Mouse (Mus musculus): ENCODE measurements around the gene Scgb1c1.

The Scgb1c1 gene

GRCm38 (mm10) chr7:140855181-140855580, 9.8 kb downstream of the Scgb1c1 start:
- ChIA-PET POLR2A (interaction anchor here in 3 of 4 experiments (1.0 to 5.9 kb wide), 19 partner anchors 8 to 740 kb away, joined by 3 to 33 read pairs (median 5); partner anchors contain the start of genes Odf3 (in 2 of the 3), Psmd13 (in 1 of the 3), Scgb1c1 (in 1 of the 3) and Sirt3 (in 1 of the 3)), CTCF (interaction anchor here in 1 of 4 experiments (0.5 to 2.1 kb wide), 4 partner anchors 9 to 540 kb away, joined by 3 to 9 read pairs (median 6); partner anchors contain the start of gene Scgb1c1)

- ChIA-PET POLR2A (interaction anchor here in 3 of 4 experiments (0.6 to 6.8 kb wide), 62 partner anchors 8 to 741 kb away, joined by 3 to 50 read pairs (median 4); partner anchors contain the start of genes Odf3 (in 3 of the 3), Psmd13 (in 3 of the 3), Sirt3 (in 3 of the 3) and Mtg1 (in 2 of the 3)), CTCF (interaction anchor here in 3 of 4 experiments (0.5 to 2.1 kb wide), 5 partner anchors 11 to 320 kb away, joined by 3 to 9 read pairs (median 5); partner anchors contain the start of gene Scgb1c1 (in 1 of the 3))
Observed at GRCm38 (mm10) chr7:140855860-140856784, 10.8 kb downstream of the Scgb1c1 start, which contains the start of gene Gm45785. Gm45785 (minus strand) TSS chr7:140856331.

- ChIA-PET CTCF (interaction anchor here in 3 of 4 experiments (0.6 to 2.1 kb wide), 8 partner anchors 12 to 319 kb away, joined by 3 to 9 read pairs (median 4); partner anchors contain the start of gene Scgb1c1 (in 1 of the 3)), POLR2A (interaction anchor here in 3 of 4 experiments (0.5 to 6.8 kb wide), 62 partner anchors 8 to 755 kb away, joined by 3 to 50 read pairs (median 4); partner anchors contain the start of genes Odf3 (in 3 of the 3), Psmd13 (in 3 of the 3), Sirt3 (in 3 of the 3) and Mtg1 (in 2 of the 3))
Observed at GRCm38 (mm10) chr7:140856785-140857549, 11.6 kb downstream of the Scgb1c1 start, which contains the start of gene Ric8a. Ric8a (plus strand) TSS chr7:140856957.

GRCm38 (mm10) chr7:140857550-140858505, 12.5 kb downstream of the Scgb1c1 start, which contains the start of gene Bet1l:
Bet1l (minus strand) TSS chr7:140857577.
- CTCF ChIA-PET: interaction anchor here in 3 of 4 experiments (0.6 to 1.5 kb wide), 9 partner anchors 13 to 318 kb away, joined by 3 to 6 read pairs (median 3); partner anchors contain the start of gene Scgb1c1 (in 1 of the 3)
- POLR2A ChIA-PET: interaction anchor here in 3 of 4 experiments (0.6 to 6.8 kb wide), 34 partner anchors 10 to 756 kb away, joined by 3 to 50 read pairs (median 5); partner anchors contain the start of genes Psmd13 (in 3 of the 3), Sirt3 (in 3 of the 3), Odf3 (in 2 of the 3) and Fuom (in 1 of the 3)

- CTCF ChIA-PET: interaction anchor here in 1 of 4 experiments (0.9 to 1.3 kb wide), 2 partner anchors 14 to 45 kb away, joined by 3 to 6 read pairs; partner anchors contain the start of gene Scgb1c1
- POLR2A ChIA-PET: interaction anchor here in 3 of 4 experiments (0.8 to 6.8 kb wide), 21 partner anchors 9 to 757 kb away, joined by 3 to 50 read pairs (median 6); partner anchors contain the start of genes Psmd13 (in 3 of the 3), Sirt3 (in 3 of the 3), Odf3 (in 2 of the 3) and Fuom (in 1 of the 3)
Observed at GRCm38 (mm10) chr7:140858746-140859145, 13.4 kb downstream of the Scgb1c1 start.

- CTCF ChIA-PET: interaction anchor here in 2 of 4 experiments (0.5 to 0.6 kb wide), 3 partner anchors 172 to 486 kb away, joined by 3 to 5 read pairs (median 3); no protein-coding TSS in a partner anchor
- POLR2A ChIA-PET: interaction anchor here in 3 of 4 experiments (0.5 to 6.8 kb wide), 11 partner anchors 11 to 779 kb away, joined by 3 to 50 read pairs (median 6); partner anchors contain the start of gene Psmd13 (in 1 of the 3)
Observed at GRCm38 (mm10) chr7:140859997-140860396, 14.7 kb downstream of the Scgb1c1 start.

GRCm38 (mm10) chr7:140860728-140861127, 15.4 kb downstream of the Scgb1c1 start:
- ChIA-PET POLR2A (interaction anchor here in 3 of 4 experiments (0.5 to 6.8 kb wide), 11 partner anchors 10 to 780 kb away, joined by 3 to 50 read pairs (median 6); partner anchors contain the start of gene Psmd13 (in 1 of the 3)), CTCF (interaction anchor here in 1 of 4 experiments (0.6 kb wide), 1 partner anchor 289 kb away, joined by 4 read pairs; no protein-coding TSS in a partner anchor)

GRCm38 (mm10) chr7:140864761-140865160, 19.4 kb downstream of the Scgb1c1 start:
- ChIA-PET POLR2A (interaction anchor here in 3 of 4 experiments (0.7 to 2.0 kb wide), 12 partner anchors 8 to 36 kb away, joined by 3 to 13 read pairs (median 4); partner anchors contain the start of genes Gm45785 (in 2 of the 3), Odf3 (in 2 of the 3), Ric8a (in 2 of the 3) and Cox8b (in 1 of the 3)), CTCF (interaction anchor here in 1 of 4 experiments (1.1 kb wide), 1 partner anchor 10 kb away, joined by 3 read pairs; no protein-coding TSS in a partner anchor)

- ChIA-PET CTCF (interaction anchor here in 1 of 4 experiments (1.2 kb wide), 1 partner anchor 9 kb away, joined by 3 read pairs; no protein-coding TSS in a partner anchor), POLR2A (interaction anchor here in 1 of 4 experiments (0.7 to 2.0 kb wide), 3 partner anchors 9 to 319 kb away, joined by 3 to 7 read pairs (median 4); partner anchors contain the start of genes Hras and Lrrc56)
Observed at GRCm38 (mm10) chr7:140874224-140874623, 28.9 kb downstream of the Scgb1c1 start.

- CTCF ChIA-PET: interaction anchor here in 1 of 4 experiments (0.7 to 1.3 kb wide), 2 partner anchors 31 to 72 kb away, joined by 3 to 4 read pairs; no protein-coding TSS in a partner anchor
- POLR2A ChIA-PET: interaction anchor here in 3 of 4 experiments (0.6 to 3.2 kb wide), 8 partner anchors 12 to 752 kb away, joined by 3 to 11 read pairs (median 3); partner anchors contain the start of genes Cox8b (in 1 of the 3), Gm45785 (in 1 of the 3) and Ric8a (in 1 of the 3)
Observed at GRCm38 (mm10) chr7:140877364-140877763, 32.0 kb downstream of the Scgb1c1 start.

GRCm38 (mm10) chr7:140879355-140879754, 34.0 kb downstream of the Scgb1c1 start:
- ChIA-PET CTCF (no interaction called here), POLR2A (interaction anchor here in 1 of 4 experiments (2.0 kb wide), 1 partner anchor 10 kb away, joined by 6 read pairs; no protein-coding TSS in a partner anchor)

GRCm38 (mm10) chr7:140880419-140880818, 35.1 kb downstream of the Scgb1c1 start:
- ChIA-PET CTCF (interaction anchor here in 2 of 4 experiments (0.6 to 1.0 kb wide), 2 partner anchors 12 to 61 kb away, joined by 3 read pairs; partner anchors contain the start of gene Pgghg (in 1 of the 2)), POLR2A (interaction anchor here (0.6 to 3.1 kb wide), 25 partner anchors 8 to 1232 kb away, joined by 3 to 35 read pairs (median 5); partner anchors contain the start of genes Gm45785 (in 3 of the 4), Bet1l (in 2 of the 4), Ric8a (in 2 of the 4) and Echs1 (in 1 of the 4))

GRCm38 (mm10) chr7:140880865-140881515, 35.6 kb downstream of the Scgb1c1 start:
- CTCF ChIA-PET: interaction anchor here in 2 of 4 experiments (0.6 to 1.9 kb wide), 3 partner anchors 12 to 60 kb away, joined by 3 to 9 read pairs (median 3); partner anchors contain the start of gene Pgghg (in 1 of the 2)

More at GRCm38 (mm10) chr7:140880865-140881515, 35.6 kb downstream of the Scgb1c1 start:
- POLR2A ChIA-PET: interaction anchor here (0.6 to 3.1 kb wide), 33 partner anchors 9 to 1233 kb away, joined by 3 to 35 read pairs (median 5); partner anchors contain the start of genes Gm45785 (in 3 of the 4), Bet1l (in 2 of the 4), Ric8a (in 2 of the 4) and Echs1 (in 1 of the 4)
